Mouse (Mus musculus) liver, postnatal 0 days (tissue): ENCODE results near the gene Lingo2. TPM values are rescaled to one million over a fixed set of nuclear protein-coding genes. Genes with fewer than 3 reads are reported as not detected.

Source experiments
- ATAC-seq: fragments of 200-750 bp; cut with Nextera tagmentation; 2 replicates; pipeline ENCODE4 v1.8.0; 2017; ENCODE audit warnings: mild to moderate bottlenecking, moderate library complexity
- DNase-seq: peaks from one replicate; pipeline ENCODE4 v3.0.0-alpha.2; 2016
- H3K27ac ChIP-seq: fragments of 300-500 bp; sonication (generic); 2 replicates; pipeline ENCODE4 v1.5.1; 2014; ENCODE audit warnings: antibody characterized with exemption, moderate library complexity, mild to moderate bottlenecking, low read depth
- H3K27me3 ChIP-seq: fragments of 300-500 bp; sonication (generic); 2 replicates; pipeline ENCODE4 v1.6.1; 2014; ENCODE audit warnings: low read length, control low read depth, mixed read lengths; ENCODE audit not compliant: insufficient read depth
- H3K36me3 ChIP-seq: fragments of 300-500 bp; sonication (generic); replicated peaks from 2 replicates; pipeline ENCODE4 v1.6.1; 2014; ENCODE audit warnings: mild to moderate bottlenecking, control low read depth, low read length, moderate library complexity, mixed read lengths; ENCODE audit not compliant: insufficient read depth
- H3K4me1 ChIP-seq: fragments of 300-500 bp; sonication (generic); 2 replicates; pipeline ENCODE4 v1.6.1; 2014; ENCODE audit warnings: antibody characterized with exemption, mild to moderate bottlenecking, control low read depth; ENCODE audit not compliant: insufficient read depth
- H3K4me2 ChIP-seq: fragments of 300-500 bp; sonication (generic); 2 replicates; pipeline ENCODE4 v1.6.1; 2014; ENCODE audit warnings: low read depth, mild to moderate bottlenecking, low read length, moderate library complexity, mixed read lengths
- H3K4me3 ChIP-seq: fragments of 300-500 bp; sonication (generic); 2 replicates; pipeline ENCODE4 v1.5.1; 2014; ENCODE audit warnings: low read depth, low read length
- H3K9ac ChIP-seq: fragments of 300-500 bp; sonication (generic); replicated peaks from 2 replicates; pipeline ENCODE4 v1.6.1; 2014; ENCODE audit warnings: mild to moderate bottlenecking, moderate library complexity
- H3K9me3 ChIP-seq: fragments of 300-500 bp; sonication (generic); 2 replicates; pipeline ENCODE4 v1.6.1; 2016; ENCODE audit warnings: mild to moderate bottlenecking, control low read depth, low read length, mixed read lengths
- CTCF ChIP-seq: sonication (generic); IDR thresholded peaks from 2 replicates; pipeline ENCODE4 v1.5.1; 2016; ENCODE audit warnings: antibody characterized with exemption, low read depth
- EP300 ChIP-seq: IDR thresholded peaks from 2 replicates; pipeline ENCODE4 v1.6.1; 2016; ENCODE audit warnings: antibody characterized with exemption, low read depth, mild to moderate bottlenecking
- WGBS: fragments of 180-500 bp; shearing (Covaris S2); extraction: QIAGEN DNeasy Blood & Tissue Kit; methylation state at CpG from one replicate; pipeline ENCODE4 v1.1.7; 2014; ENCODE audit not compliant: insufficient replicate concordance; 5-methylcytosine and 5-hydroxymethylcytosine counted together
- polyA plus RNA-seq: library from polyadenylated mRNA; unstranded; fragments of >200 nt; fragmentation: Nextera tagmentation; extraction: Ambion mirVana; gene quantifications from 2 replicates; pipeline ENCODE4 v1.2.1, GENCODE M21; 2015

Gene Lingo2
- polyA plus RNA-seq, 1 experiment from 2014 or later = not detected

DNA sequence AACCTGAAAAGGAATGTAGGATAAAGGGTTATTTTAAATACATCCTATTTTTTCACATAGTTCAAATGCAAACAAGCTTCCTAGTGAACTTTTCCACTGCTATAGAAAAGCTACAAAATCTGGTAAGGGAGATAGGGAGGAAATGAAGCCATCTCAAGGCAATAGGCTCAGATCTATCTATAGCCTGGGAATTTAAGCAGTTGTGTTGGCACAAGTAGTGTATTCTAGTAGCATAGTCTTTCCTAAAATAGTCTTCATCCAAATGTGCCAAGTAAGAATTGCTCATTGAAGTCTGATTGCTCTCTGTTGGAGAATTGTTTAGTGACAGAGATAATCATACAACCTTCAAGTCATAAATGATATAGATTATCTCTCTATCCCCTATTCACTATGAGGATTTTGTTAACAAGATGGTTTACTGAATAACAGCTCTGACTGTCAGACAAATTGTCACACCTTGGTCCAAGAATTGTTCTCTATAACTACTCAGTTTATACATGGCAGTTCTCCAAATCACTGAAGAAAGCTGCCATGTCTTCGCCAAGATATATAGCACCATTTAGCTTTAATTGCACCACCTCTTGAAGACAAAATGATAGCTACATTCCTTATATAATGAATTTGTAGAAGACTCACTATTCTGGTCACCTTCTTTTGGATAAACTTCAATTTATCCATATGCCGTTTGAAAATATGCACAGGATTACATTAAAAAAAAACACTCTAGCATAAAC, 688.9 kb downstream of the Lingo2 start:
- H3K36me3 ChIP-seq = no peaks in the 10 kb centered on the region
- no peak for TF ChIP-seq EP300
- TF ChIP-seq CTCF = no peak
- no peak overlapping the region for H3K4me2 ChIP-seq
- no peaks in the 10 kb centered on the region for H3K4me1 ChIP-seq
- WGBS = 80% methylated on average over 2 of the region's 2 CpGs
- no peak overlapping the region for H3K9ac ChIP-seq
- H3K27me3 ChIP-seq = no peaks in the 10 kb centered on the region
- DNase-seq (no peak), ATAC-seq (no peak)
- H3K4me3 ChIP-seq = no peak overlapping the region
- no peak overlapping the region for H3K27ac ChIP-seq
- H3K9me3 ChIP-seq = no peaks in the 10 kb centered on the region

DNA sequence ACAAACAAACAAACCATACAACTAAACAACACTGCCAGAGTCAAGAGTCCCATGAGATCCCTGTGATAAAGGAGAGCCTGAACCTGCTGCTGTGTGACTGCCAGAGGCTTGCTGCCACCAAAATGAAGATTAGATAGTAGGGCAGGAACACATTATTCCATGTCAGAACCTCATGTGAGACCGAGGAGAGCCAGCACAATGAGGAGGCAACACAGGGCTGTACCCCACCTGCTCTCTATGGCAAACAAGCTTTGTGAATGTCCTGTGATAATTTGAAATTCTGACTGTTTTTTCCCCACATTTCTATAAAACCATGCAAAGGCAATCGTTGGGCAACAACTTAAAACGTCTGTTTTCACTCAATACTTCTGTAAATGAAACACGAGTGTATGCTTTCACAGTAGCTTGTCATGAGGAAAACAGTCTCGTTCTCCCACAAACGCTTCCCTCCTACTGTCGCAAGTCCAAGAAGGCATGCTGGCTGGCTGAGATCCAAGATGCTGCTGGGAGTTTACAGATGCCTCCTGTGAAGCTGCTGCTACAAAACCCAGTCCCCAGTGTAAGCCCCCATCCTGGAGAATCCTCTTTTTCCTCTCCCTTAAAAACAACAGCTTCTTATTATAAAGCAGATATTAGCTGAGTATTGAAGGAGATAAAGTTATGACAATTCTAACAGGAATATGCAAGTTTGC, 765.2 kb downstream of the Lingo2 start:
- no peak for TF ChIP-seq EP300
- no peak for TF ChIP-seq CTCF
- Histone ChIP-seq H3K27ac (no peak overlapping the region), H3K4me2 (no peak overlapping the region), H3K9me3 (no peaks in the 10 kb centered on the region), H3K9ac (no peak overlapping the region), H3K36me3 (no peaks in the 10 kb centered on the region), H3K4me1 (no peaks in the 10 kb centered on the region), H3K4me3 (no peak overlapping the region), H3K27me3 (no peaks in the 10 kb centered on the region)
- 57% methylated on average over 7 of the region's 7 CpGs for WGBS
- DNase-seq (no peak), ATAC-seq (no peak)

DNA sequence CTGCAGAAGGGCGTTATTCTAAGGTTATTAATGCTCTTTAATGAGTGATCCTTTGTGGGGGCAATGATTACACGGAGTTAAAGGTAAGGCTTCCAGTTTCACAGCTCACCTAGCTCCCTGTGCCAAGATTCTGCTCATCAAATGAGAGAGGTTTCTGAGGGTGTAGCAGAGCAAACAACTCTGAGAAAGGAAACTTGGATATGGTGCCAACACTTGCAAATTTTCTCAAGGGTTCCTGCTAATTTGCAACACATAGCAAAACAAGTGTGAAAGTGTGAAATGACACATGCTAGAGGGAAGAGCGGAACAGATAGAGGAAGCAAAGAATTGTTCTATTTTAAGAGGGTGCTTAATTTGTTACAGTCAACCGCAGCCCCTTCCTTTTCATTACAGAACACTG, 767.9 kb downstream of the Lingo2 start:
- Histone ChIP-seq H3K9me3 (no peaks in the 10 kb centered on the region), H3K4me3 (no peak overlapping the region), H3K4me1 (no peaks in the 10 kb centered on the region), H3K36me3 (no peaks in the 10 kb centered on the region), H3K9ac (no peak overlapping the region), H3K27me3 (no peaks in the 10 kb centered on the region), H3K27ac (no peak overlapping the region), H3K4me2 (no peak overlapping the region)
- no peak for TF ChIP-seq CTCF
- no peak for ATAC-seq
- no peak for DNase-seq
- 41% methylated on average over 4 of the region's 4 CpGs for WGBS

DNA sequence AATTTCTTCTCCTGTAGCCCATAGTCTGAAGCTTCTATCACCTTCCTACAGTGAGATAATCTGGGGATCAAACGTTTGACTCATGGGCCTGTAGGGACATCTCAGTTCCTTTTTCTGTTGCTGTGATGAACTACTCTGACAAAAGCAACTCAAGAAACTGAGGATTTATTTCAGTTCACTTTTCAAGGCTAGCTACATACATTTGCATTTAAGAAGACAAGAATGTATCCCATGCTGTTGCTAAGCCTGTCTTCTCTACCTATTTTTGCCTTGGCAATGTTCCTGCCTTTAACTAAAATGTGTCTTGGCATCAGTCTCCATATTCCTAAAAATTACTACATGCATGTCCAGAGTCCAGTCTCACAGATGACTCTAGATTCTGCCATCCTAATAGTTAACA, 781.4 kb downstream of the Lingo2 start:
- no peaks in the 10 kb centered on the region for H3K9me3 ChIP-seq
- WGBS = 39% methylated on average over 1 of the region's 1 CpGs

DNA sequence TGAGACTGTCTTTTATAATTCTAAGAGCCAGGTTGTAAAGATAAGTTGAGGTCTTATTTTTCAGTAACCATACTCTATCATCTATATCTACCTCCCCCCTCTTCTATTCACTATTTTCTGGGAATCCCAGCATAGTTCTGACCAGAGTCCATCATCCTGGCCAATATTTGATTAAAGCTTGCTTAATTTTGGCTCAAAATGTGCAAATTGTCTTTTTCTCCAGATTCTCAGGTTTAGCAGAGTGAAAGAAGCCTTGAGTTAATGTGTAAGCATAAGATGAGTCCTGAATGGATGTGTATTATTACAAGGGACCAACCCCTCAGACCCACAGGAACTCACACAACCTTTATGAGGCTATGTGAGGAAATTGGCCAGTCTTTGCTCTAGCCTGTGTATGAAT, 820.2 kb downstream of the Lingo2 start:
- H3K9me3 ChIP-seq = no peaks in the 10 kb centered on the region
- H3K9ac ChIP-seq = no peak overlapping the region
- H3K4me3 ChIP-seq = no peak overlapping the region
- H3K4me2 ChIP-seq = no peak overlapping the region
- no peak overlapping the region for H3K27ac ChIP-seq
- DNase-seq (no peak), ATAC-seq (no peak)
- TF ChIP-seq CTCF (no peak), EP300 (no peak)
- no peaks in the 10 kb centered on the region for H3K36me3 ChIP-seq
- H3K27me3 ChIP-seq = no peaks in the 10 kb centered on the region
- no peaks in the 10 kb centered on the region for H3K4me1 ChIP-seq

More for the DNA sequence above, 781.4 kb downstream of the Lingo2 start:
- Histone ChIP-seq H3K27ac (no peak overlapping the region), H3K9ac (no peak overlapping the region), H3K4me2 (no peak overlapping the region), H3K36me3 (no peaks in the 10 kb centered on the region), H3K27me3 (no peaks in the 10 kb centered on the region), H3K4me3 (no peak overlapping the region), H3K4me1 (no peaks in the 10 kb centered on the region)
- no peak for DNase-seq
- TF ChIP-seq CTCF = no peak
- no peak for TF ChIP-seq EP300
- ATAC-seq = no peak

DNA sequence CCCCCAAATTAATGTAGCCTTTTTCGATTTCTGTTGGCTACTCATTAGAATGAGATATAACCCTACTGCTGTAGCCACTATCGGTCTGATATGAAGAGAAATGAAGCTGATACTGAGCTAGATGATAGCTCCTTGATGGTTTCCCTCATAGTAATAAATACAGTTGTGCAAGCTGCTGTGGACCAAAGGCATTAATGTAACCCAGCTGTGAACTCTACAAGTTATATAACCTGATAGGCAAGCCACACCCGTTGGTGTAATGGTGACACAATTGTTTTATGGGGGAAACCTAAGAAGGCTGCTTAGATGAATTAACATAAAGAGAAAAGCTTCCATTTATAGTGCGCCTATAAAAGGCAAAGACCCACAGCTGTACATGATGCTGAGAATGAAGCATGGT, 856.1 kb downstream of the Lingo2 start:
- no peaks in the 10 kb centered on the region for H3K36me3 ChIP-seq
- H3K27me3 ChIP-seq = no peaks in the 10 kb centered on the region
- H3K4me2 ChIP-seq = no peak overlapping the region
- TF ChIP-seq EP300 = no peak
- TF ChIP-seq CTCF = no peak
- no peaks in the 10 kb centered on the region for H3K4me1 ChIP-seq
- H3K27ac ChIP-seq = no peak overlapping the region
- no peak overlapping the region for H3K9ac ChIP-seq
- no peak overlapping the region for H3K4me3 ChIP-seq
- no peaks in the 10 kb centered on the region for H3K9me3 ChIP-seq
- 74% methylated on average over 4 of the region's 4 CpGs for WGBS
- ATAC-seq = no peak
- DNase-seq = no peak
